Mouse (Mus musculus) heart, embryonic 15.5 days (tissue): ENCODE results near the gene Cd80. TPM values are rescaled to one million over a fixed set of nuclear protein-coding genes. Genes with fewer than 3 reads are reported as not detected.

Experiments
- ATAC-seq: fragments of 200-750 bp; cut with Nextera tagmentation; replicated peaks from 2 replicates; pipeline ENCODE4 v1.8.0; 2017; ENCODE audit warnings: low read depth, moderate TSS enrichment; ENCODE audit not compliant: insufficient number of reproducible peaks, insufficient read depth, low FRiP score
- H3K27ac ChIP-seq: fragments of 300-500 bp; sonication (generic); 2 replicates; pipeline ENCODE4 v1.5.1; 2015; ENCODE audit warnings: mild to moderate bottlenecking, inconsistent platforms
- H3K27me3 ChIP-seq: fragments of 300-500 bp; sonication (generic); 2 replicates; pipeline ENCODE4 v1.6.1; 2015; ENCODE audit warnings: inconsistent platforms
- H3K36me3 ChIP-seq: fragments of 300-500 bp; sonication (generic); 2 replicates; pipeline ENCODE4 v1.6.1; 2015; ENCODE audit warnings: mild to moderate bottlenecking, inconsistent platforms
- H3K4me1 ChIP-seq: fragments of 300-500 bp; sonication (generic); replicated peaks from 2 replicates; pipeline ENCODE4 v1.6.1; 2015; ENCODE audit warnings: inconsistent platforms
- H3K4me2 ChIP-seq: fragments of 300-500 bp; sonication (generic); 2 replicates; pipeline ENCODE4 v1.6.1; 2015; ENCODE audit warnings: inconsistent platforms, mild to moderate bottlenecking, moderate library complexity
- H3K4me3 ChIP-seq: fragments of 300-500 bp; sonication (generic); 2 replicates; pipeline ENCODE4 v1.5.1; 2015; ENCODE audit warnings: mild to moderate bottlenecking, inconsistent platforms
- H3K9ac ChIP-seq: fragments of 300-500 bp; sonication (generic); 2 replicates; pipeline ENCODE4 v1.6.1; 2015; ENCODE audit warnings: mild to moderate bottlenecking, inconsistent platforms
- H3K9me3 ChIP-seq: fragments of 300-500 bp; sonication (generic); replicated peaks from 2 replicates; pipeline ENCODE4 v1.6.1; 2016; ENCODE audit warnings: inconsistent platforms
- WGBS: fragments of 180-500 bp; shearing (Covaris S2); methylation state at CpG from one replicate; pipeline ENCODE4 v1.1.7; 2015; ENCODE audit warnings: mixed read lengths; 5-methylcytosine and 5-hydroxymethylcytosine counted together
- polyA plus RNA-seq: library from polyadenylated mRNA; unstranded; fragments of >200 nt; fragmentation: Nextera tagmentation; extraction: Ambion mirVana; gene quantifications from 2 replicates; pipeline ENCODE4 v1.2.1, GENCODE M21; 2015

Cd80 gene
- 0.53 and 0.61 TPM in 2 replicates for polyA plus RNA-seq

DNA sequence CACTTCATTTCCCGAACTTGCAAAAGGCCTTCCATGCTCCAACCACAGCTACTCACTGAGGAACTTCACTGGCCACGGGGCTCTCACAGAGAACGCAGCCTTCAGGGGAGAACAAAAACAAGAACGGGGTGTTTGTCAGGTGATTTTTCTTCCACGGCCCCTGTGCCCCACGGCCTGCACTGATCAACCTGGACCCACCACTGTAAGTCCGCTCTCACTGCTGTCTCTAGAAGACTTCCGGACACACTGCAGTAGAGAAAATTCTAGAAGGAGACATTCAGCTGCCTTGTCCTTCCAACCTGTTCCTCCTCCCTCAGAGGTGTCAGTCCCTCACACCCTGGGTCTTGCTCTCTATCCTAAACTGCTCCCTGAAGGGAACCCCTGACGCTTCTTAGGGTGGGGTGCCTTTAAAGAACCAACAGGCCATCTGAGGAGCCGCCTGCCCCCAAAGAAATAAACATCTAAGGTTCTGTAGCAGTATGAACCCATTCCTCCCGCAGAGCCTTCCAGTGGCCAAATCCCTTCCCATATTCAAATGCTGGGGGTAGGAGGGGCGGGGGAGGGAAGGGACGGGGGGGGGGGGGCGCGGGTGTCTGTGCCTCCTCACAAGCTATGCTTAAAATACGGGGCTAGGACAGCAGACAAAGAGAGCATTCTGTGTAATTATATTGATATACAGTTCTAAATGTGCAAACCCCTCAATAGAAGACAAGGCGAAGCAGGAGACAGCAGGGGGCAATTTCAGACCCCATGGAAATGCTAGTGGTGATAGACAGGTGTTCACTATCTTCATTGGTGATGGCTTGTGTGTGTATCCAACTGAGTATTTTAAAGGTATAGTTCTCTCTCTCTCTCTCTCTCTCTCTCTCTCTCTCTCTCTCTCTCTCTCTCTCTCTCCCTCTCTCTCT is at the start of gene Cd80:
Gene Cd80 (plus strand): TSS at position 51 of the 908 bp plus-strand sequence.
- H3K4me1 ChIP-seq: peaks cover 12% of the 10 kb centered on the region
- H3K27me3 ChIP-seq: no peaks in the 10 kb centered on the region
- no peaks in the 10 kb centered on the region for H3K36me3 ChIP-seq
- no peak within 1 kb of the TSS for H3K4me3 ChIP-seq
- 61% methylated on average over 17 of the region's 17 CpGs for WGBS
- no peak within 1 kb of the TSS for H3K27ac ChIP-seq
- H3K4me2 ChIP-seq: no peak within 1 kb of the TSS
- ATAC-seq: no peak
- no peaks in the 10 kb centered on the region for H3K9me3 ChIP-seq
- H3K9ac ChIP-seq: no peak within 1 kb of the TSS

DNA sequence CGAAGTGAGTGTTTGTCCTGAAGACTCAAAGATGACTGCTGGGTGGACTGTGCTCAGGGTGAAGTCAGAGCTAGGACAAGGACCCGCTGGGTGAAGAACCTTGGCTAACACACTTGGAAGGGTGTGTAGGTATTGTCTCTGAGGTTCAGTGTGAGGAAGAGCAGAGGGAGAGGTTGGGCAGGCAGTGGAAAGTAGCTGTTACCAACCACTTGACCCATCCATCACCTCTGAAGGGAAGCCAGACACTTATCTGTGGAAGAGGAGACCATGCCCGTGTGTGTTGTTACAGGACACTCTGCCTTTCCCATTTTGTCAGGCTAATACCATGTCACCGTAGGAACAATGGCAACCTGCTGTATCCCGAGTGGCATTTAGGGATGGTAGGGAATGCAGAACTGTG is 49.1 kb upstream of the Cd80 start:
- ATAC-seq: no peak
- WGBS: 49% methylated on average over 5 of the region's 5 CpGs
- H3K4me2 ChIP-seq: no peak overlapping the region
- H3K36me3 ChIP-seq: no peaks in the 10 kb centered on the region
- H3K27me3 ChIP-seq: no peaks in the 10 kb centered on the region
- H3K9me3 ChIP-seq: no peaks in the 10 kb centered on the region
- H3K4me3 ChIP-seq: no peak overlapping the region
- no peak overlapping the region for H3K9ac ChIP-seq
- 0 out of 2 replicates have a peak, but pooled peaks cover 4% of the 10 kb centered on the region for H3K4me1 ChIP-seq
- no peak overlapping the region for H3K27ac ChIP-seq

DNA sequence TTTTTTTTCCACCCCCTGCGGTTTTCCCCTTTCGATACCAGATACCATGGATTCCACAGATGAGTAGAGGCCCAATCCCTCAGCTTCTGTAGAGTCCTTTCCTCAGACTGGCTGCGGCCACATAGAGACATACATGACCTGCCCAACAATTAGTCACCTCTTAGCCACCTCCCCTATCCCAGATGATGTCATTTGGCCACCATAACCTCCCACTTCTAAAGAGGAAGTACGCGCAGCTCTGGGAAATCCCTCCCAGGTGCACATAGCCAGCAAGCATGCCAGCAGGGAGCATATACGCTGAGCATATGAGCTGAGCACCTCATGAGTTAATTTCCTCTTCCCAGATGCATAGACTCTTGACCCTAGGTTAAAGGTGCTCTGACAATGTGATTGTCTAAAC is 48.7 kb upstream of the Cd80 start:
- no peak overlapping the region for H3K4me3 ChIP-seq
- H3K4me1 ChIP-seq: 0 out of 2 replicates have a peak, but pooled peaks cover 4% of the 10 kb centered on the region
- H3K9ac ChIP-seq: no peak overlapping the region
- H3K27me3 ChIP-seq: no peaks in the 10 kb centered on the region
- no peak for ATAC-seq
- no peaks in the 10 kb centered on the region for H3K36me3 ChIP-seq
- no peak overlapping the region for H3K4me2 ChIP-seq
- H3K9me3 ChIP-seq: no peaks in the 10 kb centered on the region
- H3K27ac ChIP-seq: no peak overlapping the region
- 64% methylated on average over 6 of the region's 6 CpGs for WGBS

DNA sequence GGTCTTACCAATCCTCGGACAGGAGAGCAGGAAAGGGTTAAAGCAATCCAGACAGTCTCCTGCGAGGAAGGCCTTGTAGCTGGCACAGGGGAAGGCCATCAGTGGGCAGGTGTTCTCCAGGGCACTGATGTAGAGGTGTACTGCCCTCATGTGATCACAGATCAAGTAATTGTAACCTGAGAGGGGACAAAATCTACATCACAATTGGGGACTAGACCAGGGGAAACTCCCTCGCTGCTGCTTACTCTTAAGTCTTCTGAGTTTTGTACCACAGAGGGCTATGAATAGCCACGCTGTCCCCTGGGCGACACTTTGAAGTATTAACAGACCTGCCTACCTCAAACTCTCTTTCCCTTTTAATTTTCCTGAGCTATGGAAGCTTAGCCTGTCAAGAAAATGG is 47.8 kb upstream of the Cd80 start:
- 28% methylated on average over 5 of the region's 5 CpGs for WGBS
- no peak overlapping the region for H3K4me2 ChIP-seq
- H3K4me3 ChIP-seq: no peak overlapping the region
- no peak overlapping the region for H3K27ac ChIP-seq
- 0 out of 2 replicates have a peak, but pooled peaks cover 4% of the 10 kb centered on the region for H3K4me1 ChIP-seq
- no peaks in the 10 kb centered on the region for H3K36me3 ChIP-seq
- H3K9ac ChIP-seq: no peak overlapping the region
- ATAC-seq: no peak
- H3K27me3 ChIP-seq: no peaks in the 10 kb centered on the region
- no peaks in the 10 kb centered on the region for H3K9me3 ChIP-seq

DNA sequence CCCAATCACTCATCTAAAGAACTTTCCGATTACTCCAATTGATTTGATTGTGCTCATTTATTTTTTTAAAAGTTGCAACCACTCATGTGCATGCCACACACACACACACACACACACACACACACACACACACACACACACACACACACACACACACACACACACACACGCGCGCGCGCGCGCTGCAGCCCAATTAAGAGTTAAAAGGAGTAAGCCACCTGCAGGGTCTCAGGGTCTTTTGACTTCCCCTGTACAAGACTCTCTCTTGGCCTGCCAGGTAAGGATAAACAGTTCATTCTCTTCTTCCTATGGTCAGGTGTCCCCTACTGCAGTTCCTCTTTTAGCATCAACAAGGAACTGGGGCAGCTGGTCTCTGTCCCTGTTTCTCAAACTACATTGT is 46.9 kb upstream of the Cd80 start:
- Histone ChIP-seq H3K9me3 (no peaks in the 10 kb centered on the region), H3K27me3 (no peaks in the 10 kb centered on the region), H3K9ac (no peak overlapping the region), H3K27ac (no peak overlapping the region), H3K36me3 (no peaks in the 10 kb centered on the region), H3K4me3 (no peak overlapping the region), H3K4me2 (no peak overlapping the region), H3K4me1 (0 out of 2 replicates have a peak, but pooled peaks cover 4% of the 10 kb centered on the region)
- 99% methylated on average over 8 of the region's 8 CpGs for whole genome bisulfite sequencing
- no peak for ATAC-seq

DNA sequence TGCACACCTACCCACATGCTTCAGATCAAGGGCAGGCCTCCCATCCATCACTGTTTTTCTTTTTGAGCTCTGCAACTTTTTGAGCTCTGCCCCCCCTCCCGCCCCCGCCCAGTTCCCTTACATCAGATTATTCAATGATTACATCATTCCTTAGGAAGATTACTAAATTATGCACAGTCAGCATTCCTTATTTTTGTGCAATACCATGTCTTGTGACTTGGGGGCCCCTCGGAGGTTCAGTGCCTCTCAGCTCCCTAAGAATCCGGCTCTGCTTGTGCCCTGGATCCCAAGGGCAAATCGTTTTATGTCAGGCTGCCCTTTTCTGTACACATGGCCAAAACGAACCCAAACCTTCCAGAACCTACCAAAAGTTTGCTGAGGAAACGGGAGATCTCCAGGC is 40.4 kb upstream of the Cd80 start:
- no peak for ATAC-seq
- H3K9ac ChIP-seq: no peak overlapping the region
- 79% methylated on average over 7 of the region's 7 CpGs for WGBS
- H3K27ac ChIP-seq: no peak overlapping the region
- H3K9me3 ChIP-seq: no peaks in the 10 kb centered on the region
- no peaks in the 10 kb centered on the region for H3K36me3 ChIP-seq
- H3K4me3 ChIP-seq: no peak overlapping the region
- no peaks in the 10 kb centered on the region for H3K4me1 ChIP-seq
- H3K27me3 ChIP-seq: no peaks in the 10 kb centered on the region
- H3K4me2 ChIP-seq: no peak overlapping the region

DNA sequence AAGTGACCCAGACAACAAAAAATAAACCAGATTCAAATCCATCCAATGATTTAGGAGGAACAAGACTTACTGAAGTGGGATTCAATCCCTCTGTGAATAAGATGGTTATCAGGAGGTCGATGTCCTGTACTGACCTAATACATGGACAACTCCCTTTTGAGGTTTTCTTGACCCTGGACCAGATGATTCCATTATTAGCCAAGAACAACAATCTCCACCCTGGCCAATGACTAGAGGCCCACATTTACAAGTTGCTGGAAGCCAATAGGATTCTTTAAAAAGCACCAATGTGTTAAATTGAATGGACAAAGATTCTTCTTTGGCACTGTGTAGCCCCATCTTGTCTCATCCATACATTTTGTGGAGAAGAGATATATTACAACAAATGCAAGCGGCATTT is 30.0 kb upstream of the Cd80 start:
- Histone ChIP-seq H3K9ac (no peak overlapping the region), H3K27me3 (no peaks in the 10 kb centered on the region), H3K27ac (no peak overlapping the region), H3K4me3 (no peak overlapping the region), H3K36me3 (no peaks in the 10 kb centered on the region), H3K9me3 (no peaks in the 10 kb centered on the region), H3K4me2 (no peak overlapping the region), H3K4me1 (no peaks in the 10 kb centered on the region)
- no peak for ATAC-seq
- whole genome bisulfite sequencing: 76% methylated on average over 2 of the region's 2 CpGs

DNA sequence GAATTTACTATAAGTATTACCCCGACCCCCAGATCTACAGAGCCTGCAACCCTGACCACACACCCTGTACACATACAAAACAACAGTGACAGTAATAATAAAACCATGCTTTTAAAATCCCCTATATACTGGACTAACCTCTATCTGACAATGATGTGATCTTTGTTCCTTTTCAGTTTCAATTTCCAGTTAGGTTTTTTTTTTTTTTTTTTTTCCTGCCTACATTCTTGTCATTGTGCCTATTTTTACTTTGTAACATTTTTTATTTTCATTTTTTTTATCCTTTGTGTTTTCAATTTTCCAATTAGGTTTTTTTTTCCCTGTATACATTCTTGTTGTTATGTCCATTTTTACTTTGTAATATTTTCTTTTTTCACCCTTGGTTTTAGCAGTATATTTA is 29.6 kb upstream of the Cd80 start:
- Histone ChIP-seq H3K4me2 (no peak overlapping the region), H3K4me3 (no peak overlapping the region), H3K27me3 (no peaks in the 10 kb centered on the region), H3K9ac (no peak overlapping the region), H3K36me3 (no peaks in the 10 kb centered on the region), H3K9me3 (no peaks in the 10 kb centered on the region), H3K27ac (no peak overlapping the region), H3K4me1 (no peaks in the 10 kb centered on the region)
- ATAC-seq: no peak
- WGBS: 83% methylated on average over 1 of the region's 1 CpGs

DNA sequence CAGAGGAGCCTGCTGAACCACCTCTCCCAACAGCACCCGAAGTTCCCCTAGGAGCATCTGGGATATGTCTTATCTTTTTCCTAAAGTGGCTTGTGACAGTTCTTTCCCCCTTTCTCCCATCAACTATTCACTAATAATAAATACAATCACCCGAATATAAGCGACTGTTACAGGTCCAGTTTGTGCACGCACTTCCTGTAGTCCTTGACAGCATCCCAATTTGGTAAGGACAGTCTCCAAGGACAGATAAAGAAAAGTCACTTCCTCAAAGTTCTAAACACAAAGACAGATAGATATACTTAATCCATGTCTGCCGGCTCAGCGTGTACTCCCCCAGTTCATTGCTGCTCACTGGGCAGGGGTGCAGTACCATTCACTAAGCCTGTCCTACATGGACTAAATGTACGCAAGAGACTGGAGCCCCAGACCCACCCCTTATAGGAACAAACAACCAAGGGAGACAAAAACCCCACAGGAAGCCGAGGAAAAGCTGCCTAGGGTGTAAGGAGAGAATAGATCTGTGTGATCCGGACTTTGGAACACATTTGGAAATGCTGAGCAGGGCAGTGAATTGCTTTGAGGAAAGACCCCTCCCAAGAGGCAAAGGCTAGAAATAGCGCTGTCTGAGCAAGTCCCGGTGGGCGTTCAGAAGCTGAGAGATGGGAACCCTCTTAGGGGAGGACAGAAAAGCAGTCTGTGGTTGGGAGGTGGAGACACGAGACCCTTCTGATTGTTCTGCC is 23.7 kb upstream of the Cd80 start:
- WGBS: 28% methylated on average over 13 of the region's 13 CpGs
- H3K27ac ChIP-seq: peak overlapping the region; percentile 52; the same call in 1 of the 2 replicates
- no peak for ATAC-seq
- no peak overlapping the region for H3K9ac ChIP-seq
- H3K4me1 ChIP-seq: peaks cover 11% of the 10 kb centered on the region
- H3K9me3 ChIP-seq: no peaks in the 10 kb centered on the region
- H3K4me3 ChIP-seq: no peak overlapping the region
- H3K27me3 ChIP-seq: no peaks in the 10 kb centered on the region
- H3K36me3 ChIP-seq: no peaks in the 10 kb centered on the region
- no peak overlapping the region for H3K4me2 ChIP-seq

DNA sequence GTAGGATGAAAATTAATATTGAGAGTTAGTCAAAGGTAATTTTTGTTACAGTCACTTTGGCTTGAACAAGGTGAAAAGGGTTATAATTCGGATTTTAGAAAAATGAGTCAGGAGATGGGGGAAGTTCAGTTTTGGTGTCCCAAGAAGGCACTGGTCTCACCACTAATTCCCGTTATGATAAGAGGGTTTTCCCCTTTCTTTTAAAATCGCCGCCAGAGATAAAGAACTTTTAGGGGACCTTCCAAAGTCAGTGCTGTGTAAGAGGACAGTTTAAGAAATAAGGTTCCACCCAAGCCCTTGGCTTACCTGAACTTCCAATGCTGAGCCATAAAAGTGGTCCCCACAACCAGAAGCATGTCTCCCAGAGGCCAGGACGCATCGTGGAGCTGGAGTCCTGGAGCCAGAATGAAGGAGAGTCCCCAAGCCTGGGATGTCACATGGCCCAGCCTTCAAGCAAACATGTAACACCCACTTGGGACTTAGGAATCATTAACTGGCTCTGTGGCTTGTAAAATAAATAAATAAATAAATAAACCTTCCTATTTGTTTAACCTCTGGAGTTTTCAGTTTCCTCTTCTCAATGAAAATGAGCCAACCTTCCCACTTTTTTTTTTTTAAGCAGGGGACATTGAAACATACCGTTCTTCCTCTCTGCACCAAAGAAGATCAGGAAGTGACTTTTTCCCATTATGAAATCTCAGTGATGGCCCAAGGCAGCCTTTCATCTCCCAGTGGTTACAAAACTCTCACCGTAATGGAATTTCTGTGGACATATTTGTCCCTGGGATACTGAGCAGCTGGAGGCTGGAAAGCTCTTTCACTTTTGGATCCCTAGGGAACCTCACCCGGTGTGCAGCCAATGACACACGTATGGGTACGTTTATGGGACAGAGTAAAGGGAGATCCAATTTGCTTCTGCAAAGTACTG is 22.6 kb upstream of the Cd80 start, which contains the start of gene Pla1a:
Gene Pla1a (minus strand): TSS at position 648 of the 928 bp plus-strand sequence.
- WGBS: 72% methylated on average over 11 of the region's 11 CpGs

DNA sequence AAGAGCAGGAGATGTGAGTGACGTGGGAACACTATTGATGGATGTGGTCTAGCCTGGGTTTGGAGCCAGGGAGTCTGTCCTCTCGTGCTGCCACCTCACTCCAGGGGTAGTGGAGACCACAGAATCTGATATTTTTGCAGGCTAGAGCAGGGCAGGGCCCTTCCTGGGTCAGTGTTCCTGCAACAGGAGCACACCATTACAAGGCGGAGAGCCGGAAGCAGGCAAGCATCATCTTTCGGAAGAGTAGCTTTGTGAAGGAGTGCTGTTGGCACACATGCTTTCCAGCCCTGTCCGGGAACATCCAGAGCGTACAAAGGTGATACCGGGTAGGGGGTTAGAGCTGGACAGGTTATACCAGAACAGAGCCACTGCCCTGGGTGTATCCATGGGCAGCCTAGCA is 21.8 kb upstream of the Cd80 start:
- H3K9ac ChIP-seq: no peak overlapping the region
- H3K9me3 ChIP-seq: no peaks in the 10 kb centered on the region
- no peak overlapping the region for H3K4me3 ChIP-seq
- no peaks in the 10 kb centered on the region for H3K27me3 ChIP-seq
- H3K27ac ChIP-seq: no peak overlapping the region
- no peak for ATAC-seq
- 88% methylated on average over 8 of the region's 8 CpGs for WGBS
- no peaks in the 10 kb centered on the region for H3K36me3 ChIP-seq
- H3K4me2 ChIP-seq: no peak overlapping the region
- peaks cover 11% of the 10 kb centered on the region for H3K4me1 ChIP-seq

More for the DNA sequence above, 22.6 kb upstream of the Cd80 start, which contains the start of gene Pla1a:
- no peaks in the 10 kb centered on the region for H3K27me3 ChIP-seq
- H3K9me3 ChIP-seq: no peaks in the 10 kb centered on the region
- H3K4me3 ChIP-seq: no peak within 1 kb of the TSS
- H3K36me3 ChIP-seq: no peaks in the 10 kb centered on the region
- peaks cover 11% of the 10 kb centered on the region for H3K4me1 ChIP-seq
- H3K27ac ChIP-seq: no peak within 1 kb of the TSS
- H3K4me2 ChIP-seq: no peak within 1 kb of the TSS
- no peak for ATAC-seq
- no peak within 1 kb of the TSS for H3K9ac ChIP-seq
